Mouse (Mus musculus) ES-Bruce4 (cell line): ENCODE measurements around the gene Gabrb2.

Experiments used
- CTCF ChIP-seq: IDR thresholded peaks from one replicate; pipeline ENCODE4 v1.8.1; 2011; ENCODE audit warnings: low read depth, low read length
- EP300 ChIP-seq: IDR thresholded peaks from 2 replicates; pipeline ENCODE4 v1.6.1; 2011; ENCODE audit warnings: low read depth, low read length; ENCODE audit not compliant: insufficient read depth
- POLR2A ChIP-seq: IDR thresholded peaks from one replicate; pipeline ENCODE4 v1.8.1; 2011; ENCODE audit warnings: low read length; ENCODE audit not compliant: insufficient read depth

GRCm38 (mm10) chr11:42386486-42386885 is 33.1 kb upstream of the Gabrb2 start:
- no peak for TF ChIP-seq CTCF
- no peak for TF ChIP-seq POLR2A
- TF ChIP-seq EP300 = no peak
